Mouse (Mus musculus) small intestine, adult 2 months (tissue): ENCODE data around the gene Itm2a.

ENCODE experiments used
- CTCF ChIP-seq: fragments of 200-500 bp; IDR thresholded peaks from 2 replicates; pipeline ENCODE4 v1.5.1; 2012; ENCODE audit warnings: low read depth, mild to moderate bottlenecking, control low read depth, inconsistent platforms, low read length, moderate library complexity, mixed read lengths; ENCODE audit not compliant: insufficient replicate concordance, insufficient read length; ENCODE audit errors: extremely low read depth
- POLR2A ChIP-seq: fragments of 200-500 bp; IDR thresholded peaks from 2 replicates; pipeline ENCODE4 v1.6.1; 2012; ENCODE audit warnings: low read depth, mild to moderate bottlenecking, control low read depth, inconsistent platforms, low read length, moderate library complexity

DNA sequence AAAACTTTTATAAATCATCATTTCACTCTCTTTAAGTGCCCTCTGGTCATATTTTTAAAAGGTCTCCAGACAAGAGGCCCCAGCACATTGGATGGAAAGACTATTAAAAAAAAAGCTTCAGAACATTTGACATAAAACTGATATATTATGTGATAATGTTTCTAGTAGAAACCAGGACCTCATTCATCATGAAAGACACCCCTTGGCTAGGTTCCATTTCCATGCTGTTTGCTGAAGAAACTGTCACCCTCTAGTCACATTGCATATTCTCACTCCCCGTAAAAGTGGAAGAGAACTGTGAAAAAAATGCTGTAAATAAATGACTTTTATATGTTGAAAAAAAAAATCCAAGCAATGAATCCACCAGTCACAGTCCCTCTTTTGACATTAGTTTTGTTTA, 12.8 kb upstream of the Itm2a start:
- TF ChIP-seq CTCF (no peak), POLR2A (no peak)
